Comparison of ENCODE assay signal across 17 mouse cellular contexts in genomic region chr14:47563106-47563505, GRCm38 (mm10).
"Had no signal": no experiment of that assay in that cellular context is flagged by ENCODE, and none has a peak within 500 bp of the region (broad histone marks: within the 10 kb centered on the region; RNA-seq: fewer than 3 reads in every experiment).

No protein-coding gene starts in this region.

- H3K27ac ChIP-seq: hindbrain, embryonic 15.5 days; left cerebral cortex, adult 2 months; liver, embryonic 13.5 days; macrophage; midbrain, embryonic 12.5 days; midbrain, embryonic 15.5 days; neural tube, embryonic 12.5 days; neural tube, embryonic 15.5 days; stomach, embryonic 15.5 days had no signal

- ATAC-seq: intestine, postnatal 0 days; lung, postnatal 0 days; midbrain, embryonic 15.5 days had no signal

- H3K9ac ChIP-seq: hindbrain, embryonic 15.5 days; liver, embryonic 13.5 days; lung, embryonic 14.5 days; midbrain, embryonic 12.5 days; midbrain, embryonic 15.5 days; neural tube, embryonic 12.5 days; neural tube, embryonic 15.5 days; stomach, embryonic 15.5 days had no signal

- DNase-seq: layer of hippocampus, postnatal 36 days; liver, embryonic 13.5 days; lung, embryonic 14.5 days; right cerebral cortex, adult 18-20 months; right cerebral cortex, postnatal 14 days; right cerebral cortex, postnatal 4 days; thymus, postnatal 25 days had no signal

- H3K4me1 ChIP-seq: stomach, embryonic 15.5 days had no signal

- H3K36me3 ChIP-seq: neural tube, embryonic 12.5 days; stomach, embryonic 15.5 days had no signal

- H3K4me2 ChIP-seq: hindbrain, embryonic 15.5 days; liver, embryonic 13.5 days; lung, embryonic 14.5 days; midbrain, embryonic 12.5 days; midbrain, embryonic 15.5 days; neural tube, embryonic 12.5 days; neural tube, embryonic 15.5 days; stomach, embryonic 15.5 days had no signal

- H3K9me3 ChIP-seq: hindbrain, embryonic 15.5 days; liver, embryonic 13.5 days; midbrain, embryonic 12.5 days; midbrain, embryonic 15.5 days; neural tube, embryonic 12.5 days; neural tube, embryonic 15.5 days; stomach, embryonic 15.5 days had no signal

- H3K27me3 ChIP-seq: hindbrain, embryonic 15.5 days; liver, embryonic 13.5 days; midbrain, embryonic 12.5 days; midbrain, embryonic 15.5 days; neural tube, embryonic 12.5 days; neural tube, embryonic 15.5 days; stomach, embryonic 15.5 days had no signal

- H3K4me3 ChIP-seq: hindbrain, embryonic 15.5 days; left cerebral cortex, adult 2 months; liver, embryonic 13.5 days; midbrain, embryonic 12.5 days; midbrain, embryonic 15.5 days; neural tube, embryonic 12.5 days; neural tube, embryonic 15.5 days; stomach, embryonic 15.5 days had no signal
